Comparison of ENCODE assay signal across 7 mouse cellular contexts in the genomic region with DNA sequence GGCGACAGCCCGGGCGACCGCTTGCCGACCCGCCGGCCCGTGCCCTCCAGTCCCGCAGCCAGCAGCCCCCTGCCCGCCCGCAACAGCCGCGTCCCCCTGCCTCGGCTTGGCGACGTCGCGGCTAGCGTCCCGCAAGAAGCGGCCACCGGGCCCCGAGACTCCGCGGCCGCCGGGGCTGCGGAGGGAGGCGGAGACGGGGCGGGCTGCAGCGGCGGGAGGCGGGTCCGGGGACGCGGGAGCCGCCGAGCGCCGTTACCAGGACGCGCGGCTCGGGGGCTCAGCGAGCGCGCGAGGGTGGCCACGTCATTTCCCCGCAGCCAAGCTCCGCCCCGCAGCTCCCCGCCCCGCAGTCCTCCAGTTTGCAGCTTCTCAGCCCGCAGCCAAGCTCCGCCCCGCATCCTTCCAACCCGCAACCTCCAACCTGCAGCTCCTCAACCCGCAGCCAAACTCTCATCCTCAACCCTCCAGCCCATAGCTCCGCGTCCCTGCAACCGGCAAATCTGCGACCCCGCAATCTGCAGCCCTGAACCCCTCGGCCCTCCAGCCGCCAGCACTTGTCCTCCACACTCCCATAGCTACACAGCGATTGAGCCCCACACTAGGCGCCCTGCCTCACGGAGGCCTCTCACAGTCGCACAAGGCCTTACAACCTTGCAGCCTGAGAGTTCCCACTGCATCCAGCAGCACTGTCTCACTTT. TPM values are rescaled to one million over a fixed set of nuclear protein-coding genes. Genes with fewer than 3 reads are reported as not detected.
DNase-seq lines count a peak whose midpoint lies in the region.

Fam184a (minus strand) TSS at position 169 of the 698 bp plus-strand sequence.

- DNase-seq in adrenal gland, postnatal 36 days: peak; percentile 73 to 82
- DNase-seq in embryo, embryonic 9.5 days (ENCODE audit: extremely low spot score): peak; percentile 63
- peak; percentile 95 for DNase-seq in heart, adult 11 months
- DNase-seq in kidney, adult 11 months: peak; percentile 68
- DNase-seq in left cerebral cortex, postnatal 36 days (ENCODE audit: low spot score in 2 of 2): peak; percentile 87 to 92
- DNase-seq in mesoderm, embryonic 11.5 days (ENCODE audit: low read depth, low spot score): peak; percentile 74
- peak; percentile 83 for DNase-seq in right cerebral cortex, postnatal 4 days

- intact Hi-C loops in left cerebral cortex, postnatal 36 days (cut with DNase I): no loop called here

RNA-seq across cellular contexts. Expression of gene Fam184a, which starts in this region (rescaled TPM):
- 1 to 10 TPM; 1.3 to 2.0 TPM for total RNA-seq in adrenal gland, postnatal 36 days (2021)
- 10 to 100 TPM; 23.6 to 32.9 TPM for total RNA-seq in left cerebral cortex, postnatal 36 days (2021)

Comparison
In these comparisons a context has a peak if more than half of its experiments do, and no peak if none do; other contexts are left out.
1. Peak in every context shown above with its lines: DNase-seq.
2. RNA of gene Fam184a (total RNA-seq): 23.6 to 32.9 TPM in left cerebral cortex, postnatal 36 days; 1.3 to 2.0 TPM in adrenal gland, postnatal 36 days; every median in the first group is over 4 times any median in the second.